Mouse (Mus musculus): Measurements from ENCODE around the gene Jmjd1c. TPM values are rescaled to one million over a fixed set of nuclear protein-coding genes. Genes with fewer than 3 reads are reported as not detected.

The Jmjd1c gene
- polyA plus RNA-seq, 1 experiment = 22.7 TPM

DNA sequence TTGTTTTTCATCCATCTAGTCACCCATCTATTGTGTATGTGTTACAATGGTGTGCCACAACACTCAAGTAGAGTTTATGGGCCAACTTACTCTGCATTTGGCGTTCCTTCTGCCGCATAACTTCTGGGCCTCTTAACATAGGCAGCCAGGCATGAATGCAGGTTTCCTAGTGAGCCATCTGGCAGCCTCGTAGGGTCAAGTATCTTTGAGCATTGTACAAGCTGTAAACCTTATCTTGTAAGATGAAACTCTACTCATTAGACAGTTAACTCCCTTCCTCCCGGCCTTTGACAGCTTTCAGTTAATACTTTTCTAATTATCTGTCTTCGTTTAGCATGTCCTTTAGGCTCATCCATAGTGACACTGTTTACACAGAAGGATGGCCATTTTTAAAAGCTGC lies 125.4 kb downstream of the Jmjd1c start:
- H3K36me3 ChIP-seq (ENCODE audit: control insufficient read depth, insufficient read depth, low read length) = peaks cover 47% of the 10 kb centered on the region
- 51% methylated on average over 5 of the region's 5 CpGs for WGBS

DNA sequence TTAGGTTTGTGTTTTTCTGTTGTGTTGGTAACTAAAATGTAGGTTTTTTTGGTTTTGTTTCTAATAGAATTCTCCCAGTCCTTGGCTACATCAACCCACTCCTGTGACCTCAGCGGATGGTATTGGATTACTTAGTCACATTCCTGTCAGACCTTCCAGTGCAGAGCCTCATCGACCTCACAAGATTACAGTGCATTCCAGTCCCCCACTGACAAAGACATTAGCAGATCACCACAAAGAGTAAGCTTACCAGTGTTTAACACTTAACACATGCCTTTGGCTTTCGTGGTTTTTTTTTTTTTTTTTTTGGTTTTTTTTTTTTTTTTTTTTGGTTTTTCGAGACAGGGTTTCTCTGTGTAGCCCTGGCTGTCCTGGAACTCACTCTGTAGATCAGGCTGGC lies 128.0 kb downstream of the Jmjd1c start:
- Histone ChIP-seq H3K27me3 (ENCODE audit: control insufficient read depth, insufficient read depth, low read length) (no peaks in the 10 kb centered on the region), H3K4me3 (ENCODE audit: low read depth, low read length) (no peak overlapping the region), H3K36me3 (ENCODE audit: control insufficient read depth, insufficient read depth, low read length) (peaks cover 38% of the 10 kb centered on the region), H3K27ac (ENCODE audit: insufficient read depth, low read depth, low read length) (no peak overlapping the region), H3K4me1 (ENCODE audit: control insufficient read depth, insufficient read depth, insufficient read length, low read length) (peaks cover 2% of the 10 kb centered on the region; the same call in 1 of the 2 replicates)
- 80% methylated on average over 3 of the region's 4 CpGs for WGBS
- no peak for TF ChIP-seq POLR2A (IDR thresholded peaks at IDR 0.05; ENCODE audit: low read depth, low read length)
- TF ChIP-seq CTCF (IDR thresholded peaks at IDR 0.05; ENCODE audit: extremely low read depth, insufficient read length, insufficient replicate concordance, low read depth, low read length) = no peak

More for the DNA sequence above, 125.4 kb downstream of the Jmjd1c start:
- Histone ChIP-seq H3K4me3 (ENCODE audit: low read depth, low read length) (no peak overlapping the region), H3K27me3 (ENCODE audit: control insufficient read depth, insufficient read depth, low read length) (no peaks in the 10 kb centered on the region), H3K4me1 (ENCODE audit: control insufficient read depth, insufficient read depth, insufficient read length, low read length) (peaks cover 2% of the 10 kb centered on the region; the same call in 1 of the 2 replicates), H3K27ac (ENCODE audit: insufficient read depth, low read depth, low read length) (no peak overlapping the region)
- TF ChIP-seq CTCF (IDR thresholded peaks at IDR 0.05; ENCODE audit: extremely low read depth, insufficient read length, insufficient replicate concordance, low read depth, low read length) (no peak), POLR2A (IDR thresholded peaks at IDR 0.05; ENCODE audit: low read depth, low read length) (no peak)

- no peaks in the 10 kb centered on the region for H3K27me3 ChIP-seq (ENCODE audit: control insufficient read depth, insufficient read depth, low read length)
- TF ChIP-seq CTCF (IDR thresholded peaks at IDR 0.05; ENCODE audit: extremely low read depth, insufficient read length, insufficient replicate concordance, low read depth, low read length) = no peak
- no peak for TF ChIP-seq POLR2A (IDR thresholded peaks at IDR 0.05; ENCODE audit: low read depth, low read length)
- H3K4me1 ChIP-seq (ENCODE audit: control insufficient read depth, insufficient read depth, insufficient read length, low read length) = no peaks in the 10 kb centered on the region
- H3K27ac ChIP-seq (ENCODE audit: insufficient read depth, low read depth, low read length) = no peak overlapping the region
- H3K4me3 ChIP-seq (ENCODE audit: low read depth, low read length) = no peak overlapping the region
- 77% methylated on average over 6 of the region's 6 CpGs for WGBS
- H3K36me3 ChIP-seq (ENCODE audit: control insufficient read depth, insufficient read depth, low read length) = peaks cover 32% of the 10 kb centered on the region
Measured at GRCm38 (mm10) chr10:67225528-67225927, 129.6 kb downstream of the Jmjd1c start.

DNA sequence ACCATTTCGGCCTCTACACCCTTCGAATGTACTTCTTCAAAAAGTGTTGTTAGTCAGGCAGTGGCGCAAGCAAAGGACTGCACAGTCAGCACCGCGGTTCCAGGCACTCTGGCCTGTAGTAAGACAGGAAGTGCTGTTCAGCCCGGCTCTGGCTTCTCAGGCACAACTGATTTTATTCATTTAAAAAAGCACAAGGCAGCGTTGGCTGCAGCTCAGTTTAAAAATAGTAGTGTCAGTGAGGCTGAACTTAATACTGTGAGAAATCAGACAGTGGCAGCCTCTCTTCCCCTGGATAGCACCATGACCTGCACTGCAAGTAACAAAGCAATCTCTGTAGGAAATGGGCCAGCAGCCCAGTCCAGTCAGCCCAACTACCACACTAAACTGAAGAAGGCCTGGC lies 130.2 kb downstream of the Jmjd1c start:
- peaks cover 37% of the 10 kb centered on the region for H3K36me3 ChIP-seq (ENCODE audit: control insufficient read depth, insufficient read depth, low read length)
- TF ChIP-seq CTCF (IDR thresholded peaks at IDR 0.05; ENCODE audit: extremely low read depth, insufficient read length, insufficient replicate concordance, low read depth, low read length) (no peak), POLR2A (IDR thresholded peaks at IDR 0.05; ENCODE audit: low read depth, low read length) (no peak)
- H3K4me1 ChIP-seq (ENCODE audit: control insufficient read depth, insufficient read depth, insufficient read length, low read length) = no peaks in the 10 kb centered on the region
- WGBS = 68% methylated on average over 7 of the region's 7 CpGs
- no peaks in the 10 kb centered on the region for H3K27me3 ChIP-seq (ENCODE audit: control insufficient read depth, insufficient read depth, low read length)
- H3K4me3 ChIP-seq (ENCODE audit: low read depth, low read length) = no peak overlapping the region
- no peak overlapping the region for H3K27ac ChIP-seq (ENCODE audit: insufficient read depth, low read depth, low read length)

DNA sequence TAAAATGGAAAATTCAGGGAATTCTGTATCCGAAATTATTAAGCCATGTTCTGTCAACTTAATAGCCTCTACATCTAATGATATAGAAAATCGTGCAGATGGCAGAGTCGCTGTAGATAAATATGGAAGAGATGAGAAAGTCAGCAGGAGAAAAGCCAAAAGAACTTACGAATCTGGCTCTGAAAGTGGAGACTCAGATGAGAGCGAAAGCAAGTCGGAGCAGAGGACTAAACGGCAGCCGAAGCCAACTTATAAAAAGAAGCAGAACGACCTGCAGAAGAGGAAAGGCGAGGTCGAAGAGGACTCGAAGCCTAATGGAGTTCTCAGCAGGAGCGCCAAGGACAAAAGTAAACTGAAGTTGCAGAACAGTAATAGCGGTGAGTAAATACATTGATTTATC lies 130.6 kb downstream of the Jmjd1c start:
- TF ChIP-seq CTCF (IDR thresholded peaks at IDR 0.05; ENCODE audit: extremely low read depth, insufficient read length, insufficient replicate concordance, low read depth, low read length) (no peak), POLR2A (IDR thresholded peaks at IDR 0.05; ENCODE audit: low read depth, low read length) (no peak)
- 76% methylated on average over 14 of the region's 14 CpGs for WGBS
- peaks cover 37% of the 10 kb centered on the region for H3K36me3 ChIP-seq (ENCODE audit: control insufficient read depth, insufficient read depth, low read length)
- H3K4me1 ChIP-seq (ENCODE audit: control insufficient read depth, insufficient read depth, insufficient read length, low read length) = no peaks in the 10 kb centered on the region
- no peaks in the 10 kb centered on the region for H3K27me3 ChIP-seq (ENCODE audit: control insufficient read depth, insufficient read depth, low read length)
- H3K27ac ChIP-seq (ENCODE audit: insufficient read depth, low read depth, low read length) = no peak overlapping the region
- no peak overlapping the region for H3K4me3 ChIP-seq (ENCODE audit: low read depth, low read length)

DNA sequence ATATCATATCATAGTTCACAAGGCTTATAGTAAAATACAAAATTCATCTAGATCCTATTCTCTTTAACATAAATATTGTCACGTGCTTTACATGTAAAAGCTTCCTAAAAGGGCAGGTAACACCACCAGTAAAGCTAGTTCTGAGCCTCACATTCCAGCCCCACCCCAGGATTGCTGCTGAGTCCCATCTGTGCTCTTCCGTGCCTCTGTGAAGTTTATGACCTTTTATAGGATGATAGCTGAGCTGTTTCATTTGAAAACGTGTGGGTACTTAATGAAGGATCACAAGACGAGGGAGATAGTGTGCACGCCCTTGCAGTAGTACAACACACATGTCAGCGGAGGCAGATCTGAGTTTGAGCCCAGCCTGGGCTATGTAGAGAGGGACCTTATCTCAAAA lies 134.5 kb downstream of the Jmjd1c start:
- Histone ChIP-seq H3K4me1 (ENCODE audit: control insufficient read depth, insufficient read depth, insufficient read length, low read length) (no peaks in the 10 kb centered on the region), H3K27me3 (ENCODE audit: control insufficient read depth, insufficient read depth, low read length) (no peaks in the 10 kb centered on the region), H3K4me3 (ENCODE audit: low read depth, low read length) (no peak overlapping the region), H3K36me3 (ENCODE audit: control insufficient read depth, insufficient read depth, low read length) (peaks cover 48% of the 10 kb centered on the region), H3K27ac (ENCODE audit: insufficient read depth, low read depth, low read length) (no peak overlapping the region)
- WGBS = 54% methylated on average over 6 of the region's 6 CpGs
- TF ChIP-seq CTCF (IDR thresholded peaks at IDR 0.05; ENCODE audit: extremely low read depth, insufficient read length, insufficient replicate concordance, low read depth, low read length) (no peak), POLR2A (IDR thresholded peaks at IDR 0.05; ENCODE audit: low read depth, low read length) (no peak)

DNA sequence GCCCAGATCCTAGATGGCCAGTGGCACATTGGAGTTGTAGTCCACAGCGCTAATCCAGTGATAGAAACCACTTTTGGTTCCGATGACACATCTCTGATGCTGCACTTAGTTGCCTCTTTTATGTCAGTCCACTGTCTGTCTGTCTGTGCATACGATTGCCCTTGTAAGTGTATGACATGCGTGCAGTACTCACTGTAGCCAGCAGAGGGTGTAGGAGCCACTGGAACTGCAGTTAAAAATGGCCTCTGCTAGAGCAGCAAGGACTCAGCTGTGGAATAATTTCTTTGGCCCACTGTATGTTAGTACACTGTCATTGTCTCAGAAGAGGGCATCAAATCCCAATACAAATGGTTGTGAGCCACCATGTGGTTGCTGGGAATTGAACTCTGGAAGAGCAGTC lies 151.2 kb downstream of the Jmjd1c start:
- no peak overlapping the region for H3K4me3 ChIP-seq (ENCODE audit: low read depth, low read length)
- peaks cover 55% of the 10 kb centered on the region for H3K36me3 ChIP-seq (ENCODE audit: control insufficient read depth, insufficient read depth, low read length)
- H3K4me1 ChIP-seq (ENCODE audit: control insufficient read depth, insufficient read depth, insufficient read length, low read length) = no peaks in the 10 kb centered on the region
- TF ChIP-seq POLR2A (IDR thresholded peaks at IDR 0.05; ENCODE audit: low read depth, low read length) = no peak
- TF ChIP-seq CTCF (IDR thresholded peaks at IDR 0.05; ENCODE audit: extremely low read depth, insufficient read length, insufficient replicate concordance, low read depth, low read length) = peak; percentile 45; the same call in 1 of the 2 replicates
- H3K27me3 ChIP-seq (ENCODE audit: control insufficient read depth, insufficient read depth, low read length) = no peaks in the 10 kb centered on the region
- no peak overlapping the region for H3K27ac ChIP-seq (ENCODE audit: insufficient read depth, low read depth, low read length)
- 96% methylated on average over 4 of the region's 4 CpGs for WGBS

All from small intestine, adult 2 months (tissue).